Mouse (Mus musculus): ENCODE data around the gene Fkrp.

DNA sequence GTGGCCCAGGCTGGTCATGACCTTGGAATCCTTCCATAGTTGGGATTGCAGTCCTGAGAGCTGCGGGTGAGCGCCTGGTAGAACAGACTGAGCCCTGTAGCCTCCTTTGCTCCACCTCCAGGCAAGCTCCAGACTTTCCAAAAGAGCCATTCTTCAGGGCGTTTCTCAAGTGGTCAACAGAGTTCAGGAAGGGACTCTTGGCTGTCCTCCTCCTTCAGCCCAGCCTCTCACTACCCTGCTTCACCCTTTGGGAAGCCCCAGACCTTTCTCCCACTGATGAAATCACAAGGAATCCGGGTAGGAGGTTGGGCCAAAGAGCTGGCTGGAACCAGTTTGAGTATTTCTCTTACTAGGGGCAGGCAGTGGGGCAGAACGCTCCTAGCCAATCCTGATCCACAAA lies 36.5 kb downstream of the Fkrp start:
- TF ChIP-seq TAL1 (IDR thresholded peaks at IDR 0.05; ENCODE audit: low read length) (no peak), GATA1 (IDR thresholded peaks at IDR 0.05; ENCODE audit: low read length) (no peak)

Measured in erythroblast, embryonic 14.5 days (primary cell).